Mouse (Mus musculus): ENCODE measurements around the gene Prkca. TPM values are rescaled to one million over a fixed set of nuclear protein-coding genes. Genes with fewer than 3 reads are reported as not detected.

Gene Prkca
- polyA plus RNA-seq, 1 experiment from 2014 or later = 2.5 TPM

DNA sequence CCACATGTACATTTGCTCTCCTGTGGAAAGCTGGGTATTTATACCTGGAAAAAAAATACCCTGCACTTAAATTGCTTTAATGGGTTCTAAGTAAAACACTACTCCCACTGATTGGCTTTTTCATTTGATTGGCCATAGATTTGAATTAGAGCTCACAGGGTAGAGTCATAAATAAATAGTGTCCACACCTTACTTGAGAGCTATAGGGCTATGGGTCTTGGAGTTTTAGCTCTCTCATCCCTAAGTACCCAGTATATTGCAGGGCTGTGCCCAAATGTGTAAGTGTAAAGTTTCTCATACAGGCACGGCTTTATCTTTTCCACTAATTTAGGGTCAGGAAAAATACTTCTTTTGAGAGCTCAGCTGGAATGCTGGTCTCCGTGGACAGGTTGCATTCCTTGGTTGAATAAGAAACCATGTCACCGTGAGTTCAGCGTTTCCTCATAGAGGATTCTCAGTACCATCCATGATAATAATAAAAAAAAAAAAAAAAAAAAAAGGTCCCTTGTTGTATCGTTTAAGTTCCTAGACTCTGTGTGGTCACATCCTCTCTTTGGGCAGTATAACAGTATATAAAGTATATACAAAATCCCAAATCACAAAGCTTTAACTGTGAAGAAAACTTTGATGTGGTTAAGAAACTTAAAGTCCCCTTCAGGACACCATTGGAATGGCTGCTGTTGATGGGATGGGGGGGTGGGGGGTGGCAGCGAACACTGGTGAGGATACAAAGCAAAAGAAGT is 82.8 kb downstream of the Prkca start:
- H3K9me3 ChIP-seq (replicated peaks) = no peaks in the 10 kb centered on the region
- 64% methylated on average over 6 of the region's 6 CpGs for WGBS (ENCODE audit: insufficient replicate concordance)
- H3K27ac ChIP-seq (replicated peaks) = no peak overlapping the region
- ATAC-seq (ENCODE audit: insufficient read depth) = no peak
- H3K27me3 ChIP-seq = no peaks in the 10 kb centered on the region
- peaks cover 15% of the 10 kb centered on the region for H3K4me1 ChIP-seq (replicated peaks)
- no peak overlapping the region for H3K4me2 ChIP-seq
- H3K4me3 ChIP-seq (replicated peaks) = no peak overlapping the region
- no peak overlapping the region for H3K9ac ChIP-seq
- H3K36me3 ChIP-seq (replicated peaks) = no peaks in the 10 kb centered on the region

GRCm38 (mm10) chr11:108259391-108259790 is 84.3 kb downstream of the Prkca start:
- Histone ChIP-seq H3K27me3 (no peaks in the 10 kb centered on the region), H3K4me2 (no peak overlapping the region), H3K9ac (no peak overlapping the region), H3K36me3 (replicated peaks) (no peaks in the 10 kb centered on the region), H3K4me1 (replicated peaks) (peaks cover 15% of the 10 kb centered on the region), H3K27ac (replicated peaks) (no peak overlapping the region), H3K4me3 (replicated peaks) (no peak overlapping the region), H3K9me3 (replicated peaks) (no peaks in the 10 kb centered on the region)
- WGBS (ENCODE audit: insufficient replicate concordance) = 47% methylated on average over 4 of the region's 4 CpGs
- no peak for ATAC-seq (ENCODE audit: insufficient read depth)

DNA sequence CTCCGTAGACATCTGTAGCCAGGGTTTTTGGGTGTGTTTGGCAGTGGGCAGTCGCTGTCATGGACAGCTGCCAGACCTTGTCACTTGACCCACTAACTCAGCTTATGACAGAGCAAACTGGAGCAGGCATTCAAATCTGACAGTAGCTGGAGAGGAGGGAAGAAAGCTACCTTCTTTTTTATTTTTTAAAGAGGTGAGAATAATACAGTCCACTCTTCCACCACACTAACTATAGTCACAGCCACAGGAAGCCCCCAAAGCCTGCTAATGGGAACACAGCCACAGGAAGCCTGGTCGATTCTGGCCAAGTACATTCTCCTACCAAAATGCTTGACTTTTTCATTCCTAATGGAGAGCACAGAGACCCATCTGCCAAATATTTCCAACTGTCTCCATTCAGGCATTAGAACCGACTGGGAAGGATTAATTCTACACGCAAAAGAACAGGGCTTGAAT is 84.9 kb downstream of the Prkca start:
- no peak for ATAC-seq (ENCODE audit: insufficient read depth)
- Histone ChIP-seq H3K36me3 (replicated peaks) (no peaks in the 10 kb centered on the region), H3K4me2 (no peak overlapping the region), H3K9ac (no peak overlapping the region), H3K27me3 (no peaks in the 10 kb centered on the region), H3K9me3 (replicated peaks) (no peaks in the 10 kb centered on the region), H3K4me3 (replicated peaks) (no peak overlapping the region), H3K27ac (replicated peaks) (no peak overlapping the region), H3K4me1 (replicated peaks) (peaks cover 11% of the 10 kb centered on the region)
- 54% methylated on average over 5 of the region's 5 CpGs for WGBS (ENCODE audit: insufficient replicate concordance)

- Histone ChIP-seq H3K9me3 (replicated peaks) (no peaks in the 10 kb centered on the region), H3K27me3 (no peaks in the 10 kb centered on the region), H3K4me3 (replicated peaks) (no peak overlapping the region), H3K27ac (replicated peaks) (no peak overlapping the region), H3K4me1 (replicated peaks) (peaks cover 4% of the 10 kb centered on the region), H3K36me3 (replicated peaks) (no peaks in the 10 kb centered on the region), H3K9ac (no peak overlapping the region), H3K4me2 (no peak overlapping the region)
- WGBS (ENCODE audit: insufficient replicate concordance) = 59% methylated on average over 8 of the region's 8 CpGs
- ATAC-seq (ENCODE audit: insufficient read depth) = no peak
These were observed 85.8 kb downstream of the Prkca start for GRCm38 (mm10) chr11:108257921-108258320.

DNA sequence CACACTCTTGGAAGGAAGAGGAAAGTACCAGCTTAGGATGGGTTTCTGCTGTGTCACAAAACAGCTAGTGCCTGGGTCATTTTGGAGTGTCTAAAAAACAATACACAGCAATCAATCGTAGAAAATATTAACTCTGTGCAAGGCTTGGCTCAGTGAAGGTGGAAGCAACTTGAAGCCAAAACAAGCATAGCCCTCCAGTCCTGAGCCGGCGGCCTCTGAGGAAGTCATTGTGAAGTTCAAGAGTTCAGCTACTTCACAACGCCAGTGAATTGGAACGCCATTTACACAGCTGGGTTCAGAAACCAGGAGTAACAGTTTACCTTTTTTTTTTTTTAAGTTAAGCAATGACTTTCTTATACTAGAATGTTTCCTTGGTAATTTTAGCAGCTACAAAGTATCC is 89.0 kb downstream of the Prkca start:
- WGBS (ENCODE audit: insufficient replicate concordance) = 61% methylated on average over 5 of the region's 5 CpGs
- Histone ChIP-seq H3K27me3 (no peaks in the 10 kb centered on the region), H3K9ac (no peak overlapping the region), H3K4me1 (replicated peaks) (peaks cover 31% of the 10 kb centered on the region), H3K4me3 (replicated peaks) (no peak overlapping the region), H3K27ac (replicated peaks) (no peak overlapping the region), H3K4me2 (no peak overlapping the region), H3K36me3 (replicated peaks) (no peaks in the 10 kb centered on the region), H3K9me3 (replicated peaks) (no peaks in the 10 kb centered on the region)
- no peak for ATAC-seq (ENCODE audit: insufficient read depth)

DNA sequence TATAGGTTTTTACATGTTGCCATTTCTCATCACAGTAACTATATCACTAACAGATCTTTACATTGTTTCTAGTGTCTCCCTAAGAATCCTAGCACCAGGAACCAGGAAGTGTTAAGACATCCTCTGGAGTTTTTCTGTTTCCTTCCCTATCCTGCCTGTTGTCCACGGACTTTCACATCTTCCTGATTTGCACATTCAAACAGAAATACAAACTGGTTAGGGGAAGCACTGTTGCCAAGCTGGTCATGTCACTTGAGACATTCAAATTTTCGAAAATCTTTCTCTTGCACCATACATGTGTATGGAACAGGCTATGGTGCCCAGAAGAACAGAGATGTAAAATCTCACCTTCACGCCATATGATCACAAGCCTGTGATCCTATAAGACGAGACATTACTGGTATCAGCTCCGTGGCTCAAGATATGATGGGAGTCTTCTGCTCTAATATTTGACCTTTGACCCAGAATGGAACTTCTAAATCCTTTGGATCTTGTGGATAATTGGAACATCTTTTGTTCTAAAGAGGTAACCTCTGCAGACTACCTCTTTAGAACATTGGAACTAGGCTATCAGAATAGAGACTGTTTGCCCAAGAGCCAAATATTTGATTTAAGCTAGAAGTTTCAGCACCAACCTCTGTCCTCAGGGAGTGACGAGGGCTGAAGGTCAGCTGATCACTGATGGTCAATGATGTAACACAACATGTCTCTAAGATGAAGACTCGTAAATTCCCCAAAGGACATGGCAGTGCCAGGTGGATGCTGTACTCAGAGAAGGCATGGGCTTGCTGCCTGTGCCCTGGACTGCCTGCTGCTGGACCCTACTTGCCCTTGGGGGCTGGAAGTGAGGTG is 91.6 kb downstream of the Prkca start:
- no peak; the same call in 1 of the 2 replicates for ATAC-seq (ENCODE audit: insufficient read depth)
- WGBS (ENCODE audit: insufficient replicate concordance) = 52% methylated on average over 7 of the region's 7 CpGs
- no peak overlapping the region for H3K4me2 ChIP-seq
- no peak overlapping the region for H3K9ac ChIP-seq
- H3K36me3 ChIP-seq (replicated peaks) = no peaks in the 10 kb centered on the region
- H3K4me3 ChIP-seq (replicated peaks) = no peak overlapping the region
- H3K9me3 ChIP-seq (replicated peaks) = no peaks in the 10 kb centered on the region
- H3K27me3 ChIP-seq = no peaks in the 10 kb centered on the region
- H3K4me1 ChIP-seq (replicated peaks) = peaks cover 46% of the 10 kb centered on the region
- peak overlapping the region; percentile 41 for H3K27ac ChIP-seq (replicated peaks)

DNA sequence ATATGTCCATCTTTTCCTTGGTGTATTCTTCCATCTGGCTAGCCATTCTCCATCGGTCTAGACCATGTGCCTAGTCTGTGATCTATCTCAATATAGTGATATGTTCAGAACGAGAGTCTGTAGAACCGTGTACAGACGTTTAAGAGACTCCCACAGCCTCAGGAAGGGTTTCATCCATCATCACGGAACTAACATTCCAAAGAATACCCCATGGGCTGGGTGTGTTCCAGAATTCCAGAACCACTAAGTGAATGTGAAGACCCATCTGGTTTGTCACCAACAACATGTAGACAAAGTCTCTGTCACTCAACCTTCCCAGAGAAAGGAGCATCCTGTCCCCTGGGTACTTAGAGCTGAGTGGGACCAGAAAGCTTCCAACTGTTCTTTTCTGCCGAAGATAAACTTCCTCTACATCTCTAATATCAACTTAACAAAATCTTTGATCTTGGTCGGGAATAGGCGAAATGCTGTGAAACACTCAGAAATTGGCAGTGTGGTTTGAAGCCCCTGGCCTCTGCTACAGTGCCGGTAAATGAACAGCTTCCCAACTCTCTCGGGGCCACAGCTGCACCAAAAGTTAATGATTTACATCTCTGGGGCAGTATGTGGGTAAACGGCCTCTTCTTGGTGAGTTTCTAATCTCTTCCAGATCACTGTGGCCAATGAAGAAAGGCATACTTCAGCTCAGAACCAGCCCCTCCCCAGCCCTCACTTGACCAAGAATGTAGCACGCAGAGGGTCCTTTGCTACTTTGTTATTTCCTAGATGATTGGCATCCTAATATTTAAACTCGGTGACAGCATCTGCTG is 92.7 kb downstream of the Prkca start:
- no peaks in the 10 kb centered on the region for H3K36me3 ChIP-seq (replicated peaks)
- no peak overlapping the region; the same call in 1 of the 2 replicates for H3K4me2 ChIP-seq
- H3K9me3 ChIP-seq (replicated peaks) = no peaks in the 10 kb centered on the region
- 0 out of 2 replicates have a peak overlapping the region, but pooled peaks have one; percentile 33 for H3K27ac ChIP-seq (replicated peaks)
- no peak overlapping the region for H3K4me3 ChIP-seq (replicated peaks)
- H3K27me3 ChIP-seq = no peaks in the 10 kb centered on the region
- no peak for ATAC-seq (ENCODE audit: insufficient read depth)
- 26% methylated on average over 13 of the region's 13 CpGs for WGBS (ENCODE audit: insufficient replicate concordance)
- H3K9ac ChIP-seq = no peak overlapping the region
- H3K4me1 ChIP-seq (replicated peaks) = peaks cover 53% of the 10 kb centered on the region

GRCm38 (mm10) chr11:108250146-108250635 is 93.5 kb downstream of the Prkca start:
- 26% methylated on average over 1 of the region's 1 CpGs for WGBS (ENCODE audit: insufficient replicate concordance)
- no peaks in the 10 kb centered on the region for H3K36me3 ChIP-seq (replicated peaks)
- H3K27ac ChIP-seq (replicated peaks) = no peak overlapping the region
- no peak for ATAC-seq (ENCODE audit: insufficient read depth)
- H3K4me1 ChIP-seq (replicated peaks) = peaks cover 56% of the 10 kb centered on the region
- no peak overlapping the region for H3K4me3 ChIP-seq (replicated peaks)
- no peaks in the 10 kb centered on the region for H3K27me3 ChIP-seq
- H3K4me2 ChIP-seq = no peak overlapping the region
- H3K9ac ChIP-seq = no peak overlapping the region
- no peaks in the 10 kb centered on the region for H3K9me3 ChIP-seq (replicated peaks)

DNA sequence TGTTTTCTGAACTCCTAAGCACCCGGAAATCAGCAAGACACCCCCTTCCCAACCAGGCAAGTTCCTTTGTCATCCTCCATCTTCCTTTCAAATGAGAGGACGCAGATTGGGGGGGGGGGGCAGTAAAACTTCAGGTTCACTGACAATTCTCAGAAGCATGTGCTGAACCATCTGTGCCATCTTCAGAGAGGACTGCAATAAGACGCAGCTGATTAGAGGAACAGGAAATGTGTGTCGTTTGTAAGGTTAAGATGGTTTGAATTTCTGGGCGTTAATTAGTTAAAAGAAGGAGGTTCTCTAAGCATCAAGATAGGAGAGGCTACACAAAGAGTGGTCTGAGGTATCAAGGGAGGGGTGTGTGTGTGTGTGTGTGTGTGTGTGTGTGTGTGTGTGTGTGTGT is 94.2 kb downstream of the Prkca start:
- no peaks in the 10 kb centered on the region for H3K9me3 ChIP-seq (replicated peaks)
- no peak overlapping the region for H3K4me3 ChIP-seq (replicated peaks)
- H3K27me3 ChIP-seq = no peaks in the 10 kb centered on the region
- WGBS (ENCODE audit: insufficient replicate concordance) = 16% methylated on average over 5 of the region's 5 CpGs
- ATAC-seq (ENCODE audit: insufficient read depth) = no peak
- H3K4me1 ChIP-seq (replicated peaks) = peaks cover 56% of the 10 kb centered on the region
- no peak overlapping the region for H3K4me2 ChIP-seq
- H3K27ac ChIP-seq (replicated peaks) = no peak overlapping the region
- H3K36me3 ChIP-seq (replicated peaks) = no peaks in the 10 kb centered on the region
- no peak overlapping the region for H3K9ac ChIP-seq

DNA sequence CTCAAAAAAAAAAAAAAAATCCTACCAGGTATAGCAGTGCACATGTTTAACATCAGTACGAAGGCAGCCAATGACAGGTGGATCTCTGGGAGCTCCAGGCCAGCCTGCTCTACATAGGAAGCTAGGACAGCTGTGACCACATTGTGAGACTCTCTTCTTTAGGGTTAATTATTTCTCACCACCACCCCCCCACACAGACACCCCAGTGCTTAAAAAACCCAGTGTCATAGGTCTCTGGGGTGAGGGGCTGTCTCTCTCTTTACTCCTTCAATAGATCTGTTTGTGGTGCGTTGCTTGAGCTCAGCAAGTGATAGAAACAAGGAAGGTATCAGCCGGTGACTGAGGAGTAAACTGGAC is 94.7 kb downstream of the Prkca start:
- Histone ChIP-seq H3K36me3 (replicated peaks) (no peaks in the 10 kb centered on the region), H3K27me3 (no peaks in the 10 kb centered on the region), H3K4me1 (replicated peaks) (peaks cover 56% of the 10 kb centered on the region), H3K9me3 (replicated peaks) (no peaks in the 10 kb centered on the region), H3K4me3 (replicated peaks) (no peak overlapping the region), H3K27ac (replicated peaks) (no peak overlapping the region), H3K9ac (no peak overlapping the region), H3K4me2 (no peak overlapping the region)
- ATAC-seq (ENCODE audit: insufficient read depth) = no peak
- 27% methylated on average over 3 of the region's 3 CpGs for WGBS (ENCODE audit: insufficient replicate concordance)
